ENCODE assay signal across 25 mouse cellular contexts in genomic region chr15:74109864-74110263, GRCm38 (mm10).
"Had no signal": no experiment of that assay in that cellular context is flagged by ENCODE, and none has a peak within 500 bp of the region (broad histone marks: within the 10 kb centered on the region; RNA-seq: fewer than 3 reads in every experiment).

No protein-coding gene starts in this region.

- H3K4me1 ChIP-seq: intestine, embryonic 15.5 days; limb, embryonic 10.5 days; limb, embryonic 13.5 days; liver, embryonic 12.5 days; liver, embryonic 15.5 days; lung, embryonic 15.5 days; megakaryocyte, embryonic 14.5 days; midbrain, embryonic 10.5 days; midbrain, embryonic 13.5 days; neural tube, embryonic 13.5 days had no signal

- H3K4me2 ChIP-seq: intestine, embryonic 15.5 days; limb, embryonic 13.5 days; liver, embryonic 12.5 days; liver, embryonic 15.5 days; lung, embryonic 15.5 days; midbrain, embryonic 13.5 days; neural tube, embryonic 13.5 days had no signal

- H3K9ac ChIP-seq: intestine, embryonic 15.5 days; limb, embryonic 13.5 days; liver, embryonic 12.5 days; liver, embryonic 15.5 days; lung, embryonic 15.5 days; midbrain, embryonic 13.5 days; neural tube, embryonic 13.5 days had no signal

- H3K4me3 ChIP-seq: intestine, embryonic 15.5 days; layer of hippocampus, adult 2 months; limb, embryonic 10.5 days; limb, embryonic 13.5 days; liver, embryonic 12.5 days; liver, embryonic 15.5 days; lung, embryonic 15.5 days; megakaryocyte, embryonic 14.5 days; midbrain, embryonic 10.5 days; midbrain, embryonic 13.5 days; myocyte; neural tube, embryonic 13.5 days had no signal

- H3K27me3 ChIP-seq: intestine, embryonic 15.5 days; liver, embryonic 12.5 days; liver, embryonic 15.5 days; lung, embryonic 15.5 days; megakaryocyte, embryonic 14.5 days; midbrain, embryonic 13.5 days; neural tube, embryonic 13.5 days had no signal

- H3K36me3 ChIP-seq: intestine, embryonic 15.5 days; limb, embryonic 10.5 days; limb, embryonic 13.5 days; liver, embryonic 12.5 days; liver, embryonic 15.5 days; lung, embryonic 15.5 days; midbrain, embryonic 10.5 days; midbrain, embryonic 13.5 days; neural tube, embryonic 13.5 days had no signal

- ATAC-seq: intestine, embryonic 15.5 days; liver, embryonic 12.5 days; midbrain, embryonic 13.5 days; midbrain, embryonic 16.5 days had no signal

- H3K9me3 ChIP-seq: intestine, embryonic 15.5 days; limb, embryonic 10.5 days; limb, embryonic 13.5 days; liver, embryonic 12.5 days; liver, embryonic 15.5 days; lung, embryonic 15.5 days; megakaryocyte, embryonic 14.5 days; midbrain, embryonic 13.5 days; neural tube, embryonic 13.5 days had no signal

- DNase-seq: kidney, adult 11 months; kidney, adult 9 months; kidney, postnatal 25 days; layer of hippocampus, adult 9-11 months; liver; lung, postnatal 14 days; retina, postnatal 1 day; right cerebral cortex, postnatal 25 days; spleen, adult 18-20 months; thymus, adult 2 months; thymus, postnatal 14 days; thymus, postnatal 4 days had no signal

- H3K27ac ChIP-seq: intestine, embryonic 15.5 days; layer of hippocampus, adult 2 months; limb, embryonic 10.5 days; limb, embryonic 13.5 days; liver, embryonic 12.5 days; liver, embryonic 15.5 days; lung, embryonic 15.5 days; midbrain, embryonic 10.5 days; midbrain, embryonic 13.5 days; neural tube, embryonic 13.5 days had no signal
